Mouse (Mus musculus): ENCODE results near the gene Cacna2d2. TPM values are rescaled to one million over a fixed set of nuclear protein-coding genes. Genes with fewer than 3 reads are reported as not detected.

Gene Cacna2d2
- polyA plus RNA-seq, 1 experiment from 2014 or later = 0.56 TPM

GRCm38 (mm10) chr9:107538711-107539110, 139.3 kb downstream of the Cacna2d2 start:
- 94% methylated on average over 3 of the region's 3 CpGs for WGBS
- Histone ChIP-seq H3K4me1 (peaks cover 47% of the 10 kb centered on the region), H3K9ac (no peak overlapping the region), H3K9me3 (no peaks in the 10 kb centered on the region), H3K27ac (no peak overlapping the region), H3K4me2 (replicated peaks) (no peak overlapping the region), H3K4me3 (no peak overlapping the region), H3K27me3 (no peaks in the 10 kb centered on the region), H3K36me3 (peaks cover 43% of the 10 kb centered on the region)
- no peak for ATAC-seq (ENCODE audit: low FRiP score, low read depth)

- ATAC-seq (ENCODE audit: low FRiP score, low read depth) = no peak
- peaks cover 55% of the 10 kb centered on the region for H3K36me3 ChIP-seq
- 94% methylated on average over 8 of the region's 8 CpGs for WGBS
- peaks cover 46% of the 10 kb centered on the region for H3K4me1 ChIP-seq
- no peaks in the 10 kb centered on the region for H3K9me3 ChIP-seq
- no peak overlapping the region for H3K9ac ChIP-seq
- no peak overlapping the region for H3K4me3 ChIP-seq
- H3K27ac ChIP-seq = no peak overlapping the region
- H3K4me2 ChIP-seq (replicated peaks) = no peak overlapping the region
- no peaks in the 10 kb centered on the region for H3K27me3 ChIP-seq
Observed at GRCm38 (mm10) chr9:107539940-107540339, 140.5 kb downstream of the Cacna2d2 start.

GRCm38 (mm10) chr9:107540420-107540819, 141.0 kb downstream of the Cacna2d2 start:
- H3K27me3 ChIP-seq = no peaks in the 10 kb centered on the region
- H3K4me3 ChIP-seq = no peak overlapping the region
- no peak overlapping the region for H3K9ac ChIP-seq
- peaks cover 43% of the 10 kb centered on the region for H3K4me1 ChIP-seq
- H3K4me2 ChIP-seq (replicated peaks) = peak overlapping the region; percentile 96
- no peak overlapping the region for H3K27ac ChIP-seq
- H3K36me3 ChIP-seq = peaks cover 60% of the 10 kb centered on the region
- H3K9me3 ChIP-seq = no peaks in the 10 kb centered on the region
- ATAC-seq (ENCODE audit: low FRiP score, low read depth) = no peak
- 72% methylated on average over 4 of the region's 4 CpGs for WGBS

- peaks cover 42% of the 10 kb centered on the region for H3K4me1 ChIP-seq
- peak overlapping the region; percentile 96 for H3K4me2 ChIP-seq (replicated peaks)
- H3K27ac ChIP-seq = no peak overlapping the region
- 28% methylated on average over 10 of the region's 10 CpGs for whole genome bisulfite sequencing
- peak overlapping the region; percentile 63 for H3K4me3 ChIP-seq
- peak overlapping the region; percentile 59 for H3K9ac ChIP-seq
- no peak for ATAC-seq (ENCODE audit: low FRiP score, low read depth)
- H3K36me3 ChIP-seq = peaks cover 61% of the 10 kb centered on the region
- no peaks in the 10 kb centered on the region for H3K9me3 ChIP-seq
- H3K27me3 ChIP-seq = no peaks in the 10 kb centered on the region
Observed at GRCm38 (mm10) chr9:107541005-107541404, 141.6 kb downstream of the Cacna2d2 start.

- H3K4me1 ChIP-seq = peaks cover 42% of the 10 kb centered on the region
- peak within 1 kb of the TSS; percentile 73 for H3K9ac ChIP-seq
- no peaks in the 10 kb centered on the region for H3K27me3 ChIP-seq
- under 1% methylated on average over 46 of the region's 46 CpGs for WGBS
- H3K27ac ChIP-seq = 0 out of 2 replicates have a peak within 1 kb of the TSS, but pooled peaks have one; percentile 17
- H3K4me3 ChIP-seq = peak within 1 kb of the TSS; percentile 63
- H3K36me3 ChIP-seq = peaks cover 58% of the 10 kb centered on the region
- ATAC-seq (ENCODE audit: low FRiP score, low read depth) = peak; percentile 87
- no peaks in the 10 kb centered on the region for H3K9me3 ChIP-seq
- H3K4me2 ChIP-seq (replicated peaks) = peak within 1 kb of the TSS; percentile 96
Observed at GRCm38 (mm10) chr9:107541474-107542351, 142.3 kb downstream of the Cacna2d2 start, which contains the start of the genes Cyb561d2 and Nprl2. Cyb561d2 (minus strand) TSS chr9:107542193. Nprl2 (plus strand) TSS chr9:107542226.

- peak; percentile 2; the same call in 1 of the 2 replicates for ATAC-seq (ENCODE audit: low FRiP score, low read depth)
- Histone ChIP-seq H3K36me3 (peaks cover 52% of the 10 kb centered on the region), H3K27ac (0 out of 2 replicates have a peak overlapping the region, but pooled peaks have one; percentile 17), H3K9ac (peak overlapping the region; percentile 73), H3K27me3 (no peaks in the 10 kb centered on the region), H3K4me2 (replicated peaks) (peak overlapping the region; percentile 96), H3K4me1 (peaks cover 42% of the 10 kb centered on the region), H3K9me3 (no peaks in the 10 kb centered on the region), H3K4me3 (peak overlapping the region; percentile 63)
- WGBS = under 1% methylated on average over 11 of the region's 11 CpGs
Observed at GRCm38 (mm10) chr9:107542352-107542686, 142.9 kb downstream of the Cacna2d2 start.

GRCm38 (mm10) chr9:107542721-107543120, 143.3 kb downstream of the Cacna2d2 start:
- Histone ChIP-seq H3K9me3 (no peaks in the 10 kb centered on the region), H3K27me3 (no peaks in the 10 kb centered on the region), H3K36me3 (peaks cover 48% of the 10 kb centered on the region), H3K4me1 (peaks cover 42% of the 10 kb centered on the region), H3K4me3 (peak overlapping the region; percentile 63), H3K9ac (peak overlapping the region; percentile 73), H3K4me2 (replicated peaks) (peak overlapping the region; percentile 96), H3K27ac (no peak overlapping the region)
- ATAC-seq (ENCODE audit: low FRiP score, low read depth) = no peak
- 41% methylated on average over 8 of the region's 8 CpGs for WGBS

- Histone ChIP-seq H3K27ac (no peak overlapping the region), H3K36me3 (peaks cover 42% of the 10 kb centered on the region), H3K4me3 (peak overlapping the region; percentile 63; the same call in 1 of the 2 replicates), H3K9me3 (no peaks in the 10 kb centered on the region), H3K27me3 (no peaks in the 10 kb centered on the region), H3K9ac (no peak overlapping the region), H3K4me1 (peaks cover 42% of the 10 kb centered on the region), H3K4me2 (replicated peaks) (peak overlapping the region; percentile 96; the same call in 1 of the 2 replicates)
- 88% methylated on average over 11 of the region's 11 CpGs for WGBS
- no peak for ATAC-seq (ENCODE audit: low FRiP score, low read depth)
Observed at GRCm38 (mm10) chr9:107543299-107543698, 143.9 kb downstream of the Cacna2d2 start.

GRCm38 (mm10) chr9:107544196-107544700, 144.8 kb downstream of the Cacna2d2 start:
- no peak overlapping the region for H3K9ac ChIP-seq
- 93% methylated on average over 17 of the region's 17 CpGs for WGBS
- H3K36me3 ChIP-seq = peaks cover 32% of the 10 kb centered on the region
- no peak overlapping the region for H3K27ac ChIP-seq
- H3K4me2 ChIP-seq (replicated peaks) = no peak overlapping the region
- H3K4me3 ChIP-seq = no peak overlapping the region
- no peak for ATAC-seq (ENCODE audit: low FRiP score, low read depth)
- H3K9me3 ChIP-seq = no peaks in the 10 kb centered on the region
- peaks cover 42% of the 10 kb centered on the region for H3K4me1 ChIP-seq
- no peaks in the 10 kb centered on the region for H3K27me3 ChIP-seq

GRCm38 (mm10) chr9:107544729-107545128, 145.3 kb downstream of the Cacna2d2 start:
- H3K27me3 ChIP-seq = no peaks in the 10 kb centered on the region
- H3K4me2 ChIP-seq (replicated peaks) = no peak overlapping the region
- H3K9ac ChIP-seq = no peak overlapping the region
- no peaks in the 10 kb centered on the region for H3K9me3 ChIP-seq
- H3K27ac ChIP-seq = no peak overlapping the region
- H3K4me1 ChIP-seq = peaks cover 42% of the 10 kb centered on the region
- ATAC-seq (ENCODE audit: low FRiP score, low read depth) = no peak
- H3K36me3 ChIP-seq = peaks cover 27% of the 10 kb centered on the region
- H3K4me3 ChIP-seq = no peak overlapping the region
- WGBS = 95% methylated on average over 12 of the region's 12 CpGs

- Histone ChIP-seq H3K9ac (no peak overlapping the region), H3K4me3 (no peak overlapping the region), H3K4me2 (replicated peaks) (no peak overlapping the region), H3K27ac (no peak overlapping the region), H3K9me3 (no peaks in the 10 kb centered on the region), H3K27me3 (0 out of 2 replicates have a peak, but pooled peaks cover 2% of the 10 kb centered on the region), H3K4me1 (peaks cover 44% of the 10 kb centered on the region), H3K36me3 (peaks cover 23% of the 10 kb centered on the region)
- WGBS = 82% methylated on average over 10 of the region's 10 CpGs
- ATAC-seq (ENCODE audit: low FRiP score, low read depth) = no peak
Observed at GRCm38 (mm10) chr9:107545199-107545598, 145.8 kb downstream of the Cacna2d2 start.

- Histone ChIP-seq H3K27me3 (0 out of 2 replicates have a peak, but pooled peaks cover 3% of the 10 kb centered on the region), H3K27ac (no peak overlapping the region), H3K4me2 (replicated peaks) (no peak overlapping the region), H3K9ac (no peak overlapping the region), H3K9me3 (no peaks in the 10 kb centered on the region), H3K4me3 (no peak overlapping the region), H3K4me1 (peaks cover 48% of the 10 kb centered on the region), H3K36me3 (peaks cover 22% of the 10 kb centered on the region)
- no peak for ATAC-seq (ENCODE audit: low FRiP score, low read depth)
- WGBS = 9% methylated on average over 3 of the region's 3 CpGs
Observed at GRCm38 (mm10) chr9:107545602-107546001, 146.2 kb downstream of the Cacna2d2 start.
